Mouse (Mus musculus): ENCODE measurements around the gene Abl1. TPM values are rescaled to one million over a fixed set of nuclear protein-coding genes. Genes with fewer than 3 reads are reported as not detected.
A peak's percentile ranks its signal among the peaks of the same experiment; 100 is the strongest.

The Abl1 gene
- total RNA-seq, 2 experiments from 2014 or later: 109 to 112 TPM

DNA sequence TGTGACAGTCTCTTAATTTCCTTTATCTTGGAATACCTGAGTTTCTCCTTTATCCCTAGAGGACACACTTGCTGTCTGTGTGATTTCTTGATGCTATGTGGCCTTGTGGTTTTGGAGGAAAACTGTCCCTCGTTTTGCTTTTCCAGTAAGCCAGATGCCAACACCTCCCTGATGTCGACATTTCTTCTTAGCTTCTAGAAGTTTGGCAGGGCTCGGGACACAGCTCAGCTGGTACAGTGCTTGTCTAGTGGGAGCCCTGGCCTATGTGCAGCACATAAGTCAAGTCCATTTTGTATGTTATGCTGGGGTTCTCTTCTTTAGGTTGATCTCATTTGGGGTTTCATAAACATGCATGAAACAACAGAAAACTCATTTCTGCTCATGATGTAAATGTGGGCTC is 50.9 kb downstream of the Abl1 start:
- DNase-seq (ENCODE audit: low spot score in 2 of 2): no peak

GRCm38 (mm10) chr2:31741728-31742127 is 53.6 kb downstream of the Abl1 start:
- no peak for DNase-seq (ENCODE audit: low spot score in 2 of 2)

- DNase-seq (ENCODE audit: low spot score in 2 of 2): no peak
These were observed 54.0 kb downstream of the Abl1 start for GRCm38 (mm10) chr2:31742134-31742533.

- DNase-seq (ENCODE audit: low spot score in 2 of 2): no peak
These were observed 57.6 kb downstream of the Abl1 start for GRCm38 (mm10) chr2:31745741-31746243.

DNA sequence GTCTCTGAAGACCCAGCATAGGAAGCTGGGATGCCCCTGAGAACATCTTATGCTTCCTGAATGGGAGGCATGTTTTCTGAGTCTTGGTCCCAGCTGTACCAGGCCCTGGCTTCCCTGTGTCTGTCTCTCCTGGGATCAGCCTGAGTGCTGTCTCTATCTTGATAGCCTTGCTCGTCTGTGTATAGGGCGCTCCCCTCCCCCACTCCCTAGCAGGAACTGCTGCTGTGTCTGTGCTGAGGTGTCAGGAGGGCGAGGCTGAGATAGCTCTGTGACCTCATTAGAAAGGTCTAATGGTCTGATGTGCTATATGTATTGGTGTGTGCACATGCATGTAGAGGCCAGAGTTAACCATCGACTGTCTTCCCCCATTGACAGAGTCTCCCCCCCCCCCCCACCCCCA is 58.7 kb downstream of the Abl1 start:
- no peak for DNase-seq (ENCODE audit: low spot score in 2 of 2)

GRCm38 (mm10) chr2:31749046-31749709 is 61.0 kb downstream of the Abl1 start:
- DNase-seq (ENCODE audit: low spot score in 2 of 2): no peak

DNA sequence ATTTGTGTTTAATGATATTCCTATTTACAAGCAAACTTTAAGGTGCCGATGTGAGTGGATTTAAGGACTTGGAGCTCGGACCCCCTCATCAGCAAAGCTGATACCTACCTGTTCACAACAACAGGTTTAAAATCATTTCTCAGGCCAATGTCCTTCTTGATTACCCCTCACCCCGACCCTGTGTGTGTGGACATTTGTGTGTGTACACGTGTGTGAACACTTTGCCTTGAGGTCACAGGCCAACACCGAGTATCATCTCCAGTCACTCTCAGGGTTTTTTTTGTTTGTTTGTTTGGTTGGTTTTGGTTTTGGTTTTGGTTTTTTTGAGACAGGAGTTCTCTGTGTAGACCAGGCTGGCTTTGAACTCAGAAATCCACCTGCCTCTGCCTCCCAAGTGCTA is 62.0 kb downstream of the Abl1 start:
- no peak for DNase-seq (ENCODE audit: low spot score in 2 of 2)

- DNase-seq (ENCODE audit: low spot score in 2 of 2): no peak
These were observed 69.3 kb downstream of the Abl1 start for GRCm38 (mm10) chr2:31757472-31757871.

- DNase-seq (ENCODE audit: low spot score in 2 of 2): no peak
These were observed 70.8 kb downstream of the Abl1 start for GRCm38 (mm10) chr2:31758966-31759365.

DNA sequence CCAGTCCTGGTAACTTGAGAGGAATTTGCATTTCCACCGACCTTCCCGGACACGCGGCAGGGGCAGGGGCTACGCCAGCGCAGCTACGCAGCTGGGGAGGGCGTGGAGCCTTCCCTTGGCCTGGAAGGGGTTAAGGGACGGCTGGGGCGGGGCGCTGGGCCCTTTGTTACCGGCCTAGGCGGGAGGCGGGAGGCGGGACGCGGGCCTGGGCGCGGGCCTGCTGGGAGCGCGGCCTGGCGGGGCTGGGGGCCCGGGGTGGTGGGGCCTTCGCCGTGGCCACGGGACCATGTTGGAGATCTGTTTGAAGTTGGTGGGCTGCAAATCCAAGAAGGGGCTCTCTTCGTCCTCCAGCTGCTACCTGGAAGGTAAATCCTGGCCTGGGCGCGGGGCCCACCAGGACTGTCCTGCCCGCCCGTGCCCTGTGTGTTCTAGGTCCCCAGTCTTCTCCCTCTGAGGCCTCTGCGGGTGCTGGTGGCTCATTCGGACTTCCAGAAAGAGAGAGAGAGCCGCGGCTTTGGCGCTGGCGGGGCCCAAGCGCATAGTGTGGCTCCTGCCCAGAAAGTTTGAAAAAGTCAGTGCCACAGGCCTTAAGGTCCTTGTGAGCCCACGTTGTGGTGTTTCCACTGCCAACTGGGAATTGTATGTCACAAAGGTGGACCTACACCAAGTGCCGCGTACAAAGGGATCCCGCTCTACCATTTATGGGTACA is 71.7 kb downstream of the Abl1 start:
- peak; percentile 69 to 79 for DNase-seq (ENCODE audit: low spot score in 2 of 2)

DNA sequence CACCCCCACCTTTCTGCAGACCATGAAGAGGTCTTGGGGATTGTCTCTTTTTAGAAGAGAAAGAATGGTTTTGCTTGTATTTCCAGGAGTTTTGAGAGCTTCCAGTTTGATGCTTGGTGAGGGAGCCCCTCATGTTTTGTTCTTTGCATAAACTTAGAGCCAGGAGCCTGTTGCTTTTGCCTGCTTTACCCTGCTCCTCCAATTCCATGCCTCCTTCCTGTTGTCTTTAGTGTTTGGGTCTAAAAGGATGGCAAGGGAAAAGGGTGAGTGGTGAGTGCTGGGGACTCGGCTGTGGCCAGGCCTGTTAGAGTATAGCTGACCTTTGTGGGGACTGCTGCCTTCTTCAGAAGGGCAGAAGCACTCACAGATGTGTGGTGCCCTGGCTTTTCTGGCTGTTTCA is 72.3 kb downstream of the Abl1 start:
- no peak for DNase-seq (ENCODE audit: low spot score in 2 of 2)

DNA sequence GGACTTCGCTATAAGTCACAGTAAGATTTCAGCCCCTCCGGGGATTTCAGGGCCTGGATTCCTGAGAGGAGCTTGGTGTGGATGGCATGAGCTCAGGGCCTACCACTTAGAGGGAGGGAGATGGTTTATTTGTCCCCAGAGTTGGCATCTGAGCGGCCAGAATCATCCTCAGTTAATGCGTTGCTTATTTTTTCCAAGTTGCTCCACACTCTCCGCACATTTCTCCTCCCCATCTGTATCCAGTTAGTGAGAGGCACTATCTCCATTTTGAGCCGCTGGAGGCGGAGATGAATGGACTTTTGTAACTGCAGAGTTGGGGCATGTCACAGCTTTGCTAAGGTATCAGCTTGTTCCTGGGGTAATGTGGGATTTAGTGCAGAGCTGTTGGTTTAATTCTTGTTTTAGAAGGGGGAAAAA is 72.9 kb downstream of the Abl1 start:
- no peak for DNase-seq (ENCODE audit: low spot score in 2 of 2)

GRCm38 (mm10) chr2:31761585-31761984 is 73.4 kb downstream of the Abl1 start:
- DNase-seq (ENCODE audit: low spot score in 2 of 2): no peak

- no peak for DNase-seq (ENCODE audit: low spot score in 2 of 2)
These were observed 74.0 kb downstream of the Abl1 start for GRCm38 (mm10) chr2:31762155-31762554.

GRCm38 (mm10) chr2:31762853-31763252 is 74.7 kb downstream of the Abl1 start:
- DNase-seq (ENCODE audit: low spot score in 2 of 2): no peak

GRCm38 (mm10) chr2:31763271-31763670 is 75.1 kb downstream of the Abl1 start:
- DNase-seq (ENCODE audit: low spot score in 2 of 2): no peak

- DNase-seq (ENCODE audit: low spot score in 2 of 2): no peak
These were observed 78.9 kb downstream of the Abl1 start for GRCm38 (mm10) chr2:31767104-31767503.

- no peak for DNase-seq (ENCODE audit: low spot score in 2 of 2)
These were observed 79.6 kb downstream of the Abl1 start for GRCm38 (mm10) chr2:31767815-31768214.

DNA sequence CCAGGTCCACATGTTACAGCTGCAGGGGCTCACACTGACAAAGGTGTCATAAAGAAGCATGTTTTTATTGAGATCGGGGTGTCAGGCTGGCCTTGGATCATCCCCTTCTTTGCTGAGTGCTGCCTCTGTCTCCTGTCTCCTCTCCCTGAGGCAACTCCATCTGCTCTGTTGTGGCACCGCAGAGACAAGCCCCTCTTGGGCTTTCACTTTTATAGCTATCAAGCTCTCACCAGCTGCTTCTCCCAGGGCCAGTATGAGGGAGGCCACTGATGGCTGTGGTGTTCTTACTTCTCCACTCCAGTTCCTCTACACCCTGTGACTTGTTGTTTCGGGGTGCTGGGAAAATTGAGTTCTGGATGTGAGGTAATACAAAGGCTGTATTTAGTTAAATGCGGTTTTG is 80.9 kb downstream of the Abl1 start:
- DNase-seq (ENCODE audit: low spot score in 2 of 2): no peak

GRCm38 (mm10) chr2:31769631-31770111 is 81.5 kb downstream of the Abl1 start:
- peak in 1 of 2 experiments; percentile 28 for DNase-seq (ENCODE audit: low spot score in 2 of 2)

GRCm38 (mm10) chr2:31770781-31771441 is 82.7 kb downstream of the Abl1 start:
- DNase-seq (ENCODE audit: low spot score in 2 of 2): peak in 1 of 2 experiments; percentile 30

DNA sequence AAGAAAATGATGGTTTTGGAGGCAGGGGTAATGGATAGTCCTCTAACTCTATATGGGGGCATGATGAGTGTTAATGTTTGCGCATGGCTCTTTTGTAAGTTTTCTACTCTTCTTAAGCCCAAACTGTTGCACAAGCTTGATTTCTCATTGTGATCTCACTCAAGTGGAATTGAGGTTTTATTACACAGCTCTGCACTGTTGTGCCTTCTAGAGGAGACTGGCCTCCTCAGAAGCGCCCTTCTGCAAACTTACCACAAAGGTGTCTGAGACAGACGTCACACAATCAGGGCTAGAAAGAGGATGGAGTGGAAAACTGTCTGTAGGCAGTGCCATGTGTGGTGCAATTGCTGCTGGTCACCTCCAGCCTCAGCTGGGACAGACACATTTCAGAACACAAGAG is 88.3 kb downstream of the Abl1 start:
- DNase-seq (ENCODE audit: low spot score in 2 of 2): no peak

All from adrenal gland, postnatal 4 days (tissue).